Mouse (Mus musculus) frontal cortex, postnatal 36 days (tissue): ENCODE data around the gene Etnppl.

ENCODE experiments used
- DNase-seq, 2 experiments: peaks; one replicate each; pipeline ENCODE4 v3.0.0; 2022; ENCODE audit warnings: low spot score in 2 of 2

Gene Etnppl

DNA sequence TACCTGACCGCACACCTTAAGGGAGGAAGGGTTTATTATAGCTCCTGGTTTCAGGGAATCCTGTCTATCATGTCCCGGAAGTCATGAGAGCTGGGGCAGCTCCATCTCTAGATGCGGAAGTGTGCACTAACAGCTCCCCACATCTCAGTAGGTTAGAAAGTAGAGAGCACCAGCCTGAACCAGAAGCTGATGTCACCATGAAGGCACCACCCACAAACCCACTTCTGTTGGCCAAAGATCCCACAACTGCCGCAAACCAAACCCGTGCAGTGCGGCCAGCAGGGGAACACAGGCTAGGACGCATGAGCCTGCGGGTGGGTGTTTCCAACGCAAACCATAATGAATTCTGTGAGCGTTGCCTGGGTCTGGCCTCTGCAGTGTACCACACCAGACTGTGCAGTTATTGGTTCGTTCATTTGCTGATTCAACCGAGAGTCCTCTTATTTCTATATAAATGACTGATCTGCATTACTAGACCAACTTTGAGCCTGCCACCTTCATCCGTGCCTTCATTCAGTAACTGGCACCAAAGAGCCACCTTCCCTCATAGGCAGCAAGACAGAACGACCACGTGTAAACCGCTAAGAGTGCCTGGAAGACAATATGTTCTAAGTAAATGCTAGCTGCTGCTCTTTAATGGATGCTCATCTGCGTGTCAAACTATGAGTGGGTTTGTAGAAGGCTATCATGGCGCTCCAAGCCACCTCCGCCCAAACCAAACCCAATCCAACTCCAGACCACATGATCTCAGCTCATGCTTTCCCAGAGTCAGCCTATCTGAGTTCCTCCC lies 60.6 kb downstream of the Etnppl start:
- no peak for DNase-seq

DNA sequence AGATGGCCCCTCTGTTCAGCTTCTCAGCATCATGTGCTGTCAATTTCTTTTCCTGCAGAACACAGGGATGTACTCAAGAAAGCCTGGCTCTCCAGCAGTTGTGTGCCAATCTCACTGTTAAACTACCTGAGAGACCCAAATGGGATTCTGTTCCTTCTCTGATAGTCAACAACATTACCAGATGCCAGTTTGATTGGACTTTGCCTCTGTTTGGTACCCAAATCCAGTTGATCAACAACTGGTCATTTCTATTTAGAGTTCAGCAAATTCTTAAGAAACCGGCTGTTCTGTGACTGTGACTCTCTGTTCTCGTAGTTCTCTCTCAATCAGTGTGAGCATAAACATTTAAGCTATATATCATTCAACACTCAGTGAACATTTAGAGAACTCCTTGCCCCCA lies 64.0 kb downstream of the Etnppl start:
- DNase-seq = no peak

DNA sequence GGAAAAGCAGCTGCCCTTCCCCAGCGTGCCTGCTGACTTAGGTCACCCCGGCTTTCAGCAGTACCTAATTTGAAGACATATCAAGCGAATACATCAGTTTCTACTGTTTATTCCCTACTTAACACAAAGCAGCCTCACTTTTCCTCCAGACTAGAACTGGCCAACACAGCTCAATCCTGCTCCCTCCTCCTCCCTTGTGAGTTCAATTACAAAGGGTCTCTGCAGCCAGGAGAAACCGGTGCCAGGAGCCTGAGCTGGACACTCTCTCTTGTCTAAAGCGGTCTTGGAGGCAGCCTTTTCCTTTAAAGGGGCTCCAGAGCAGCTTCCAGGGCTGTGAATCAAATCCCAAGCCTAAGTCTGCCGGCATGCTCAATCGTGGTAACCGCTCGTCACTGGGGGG lies 64.9 kb downstream of the Etnppl start:
- no peak for DNase-seq

DNA sequence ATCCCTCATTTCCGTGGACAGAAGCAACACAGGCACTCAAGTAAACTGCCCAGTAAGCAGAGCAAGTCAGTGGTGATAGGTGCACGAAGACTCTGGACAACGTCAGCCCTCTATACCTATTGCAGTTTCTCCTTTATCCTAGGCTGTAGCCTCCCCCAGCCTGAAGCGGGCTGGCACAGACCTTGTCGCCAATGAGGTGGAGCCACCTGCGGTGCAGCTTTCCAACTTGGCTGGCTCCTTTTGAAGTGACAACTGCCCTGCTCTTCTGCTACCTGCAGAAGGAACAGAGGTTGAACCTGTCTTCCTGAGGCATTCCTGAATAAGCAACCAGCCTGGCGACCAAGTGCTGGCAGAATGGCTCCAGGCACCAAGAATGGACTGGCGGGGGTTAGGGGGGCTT lies 66.6 kb downstream of the Etnppl start:
- DNase-seq = no peak

DNA sequence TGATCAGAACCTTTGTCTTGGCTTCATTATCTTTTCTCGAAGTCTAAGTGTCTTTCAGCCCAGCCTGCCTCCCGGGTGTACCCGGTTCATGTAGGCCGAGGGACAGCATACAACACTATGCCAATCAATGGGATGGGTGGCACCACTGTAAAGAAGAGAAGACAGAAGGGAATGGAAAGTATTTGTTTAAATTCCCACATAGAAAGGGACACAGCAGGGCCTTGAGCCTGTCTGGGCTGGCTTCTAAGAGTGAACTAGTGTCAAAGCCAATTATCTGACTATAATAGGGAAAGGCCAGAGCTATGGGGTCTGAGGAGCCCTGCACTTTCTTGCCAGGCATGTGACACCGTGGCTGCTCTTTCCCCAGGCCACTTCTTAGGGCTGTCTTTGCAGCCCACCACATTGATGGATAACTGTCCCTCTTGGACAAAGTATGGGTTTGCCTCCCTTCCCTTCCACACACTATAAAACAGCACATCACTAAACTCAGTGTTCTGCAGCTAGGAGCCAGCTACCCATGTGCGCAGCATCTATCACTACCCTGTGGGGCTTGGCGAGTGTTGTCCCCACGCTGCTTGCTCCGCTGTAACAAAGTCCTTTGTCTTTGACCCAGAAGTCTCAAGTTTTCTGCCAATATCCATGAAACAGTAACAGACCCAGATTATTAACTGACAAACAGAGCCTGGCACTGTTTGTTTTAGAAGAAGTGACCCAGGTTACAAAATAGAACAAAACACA lies 67.2 kb downstream of the Etnppl start:
- DNase-seq = no peak

DNA sequence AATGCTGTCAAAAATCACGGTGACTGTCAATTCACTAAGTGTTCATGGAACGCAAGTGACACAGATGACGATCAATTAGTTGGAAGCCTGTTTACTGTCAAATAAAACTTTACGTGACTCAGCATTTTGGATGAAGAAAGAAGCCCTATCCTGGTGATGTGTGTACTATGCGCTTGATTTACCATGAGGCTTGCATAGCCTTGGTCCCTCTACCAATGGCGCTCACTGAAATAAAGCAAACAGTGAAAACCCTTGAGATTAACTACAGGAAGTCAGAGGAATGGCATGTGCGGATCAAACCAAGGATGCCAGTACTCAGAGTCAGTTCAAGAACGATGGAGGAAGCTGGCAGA lies 67.7 kb downstream of the Etnppl start:
- no peak for DNase-seq

DNA sequence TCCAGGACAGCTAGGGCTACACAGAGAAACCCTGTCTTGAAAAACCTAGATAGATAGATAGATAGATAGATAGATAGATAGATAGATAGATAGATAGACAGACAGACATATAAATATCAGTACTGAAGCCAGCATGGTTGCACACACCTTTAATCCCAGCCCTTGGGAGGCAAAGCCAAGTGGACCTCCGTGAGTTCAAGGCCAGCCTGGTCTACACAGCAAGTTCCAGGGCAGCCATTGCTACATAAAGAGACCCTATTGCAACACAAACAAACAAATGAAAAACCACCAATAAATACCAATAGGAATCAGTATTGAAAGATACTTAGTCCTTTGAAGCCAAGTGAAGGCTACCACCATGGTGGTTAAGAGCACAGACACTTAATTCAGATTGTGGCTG lies 69.8 kb downstream of the Etnppl start:
- no peak for DNase-seq
